Mouse (Mus musculus) ES-E14 (cell line): Measurements from ENCODE around the gene Blmh.

Experiments used
- HCFC1 ChIP-seq: IDR thresholded peaks from 2 replicates; pipeline ENCODE4 v1.6.1; 2012; ENCODE audit warnings: low read length, inconsistent platforms, borderline replicate concordance; ENCODE audit not compliant: insufficient read depth
- MAFK ChIP-seq: IDR thresholded peaks from 2 replicates; pipeline ENCODE4 v1.6.1; 2014; ENCODE audit warnings: mild to moderate bottlenecking, low read depth, low read length, inconsistent platforms; ENCODE audit not compliant: insufficient read depth
- ZC3H11A ChIP-seq: IDR thresholded peaks from 2 replicates; pipeline ENCODE4 v1.6.1; 2012; ENCODE audit warnings: low read depth, mild to moderate bottlenecking, inconsistent platforms, low read length, borderline replicate concordance

DNA sequence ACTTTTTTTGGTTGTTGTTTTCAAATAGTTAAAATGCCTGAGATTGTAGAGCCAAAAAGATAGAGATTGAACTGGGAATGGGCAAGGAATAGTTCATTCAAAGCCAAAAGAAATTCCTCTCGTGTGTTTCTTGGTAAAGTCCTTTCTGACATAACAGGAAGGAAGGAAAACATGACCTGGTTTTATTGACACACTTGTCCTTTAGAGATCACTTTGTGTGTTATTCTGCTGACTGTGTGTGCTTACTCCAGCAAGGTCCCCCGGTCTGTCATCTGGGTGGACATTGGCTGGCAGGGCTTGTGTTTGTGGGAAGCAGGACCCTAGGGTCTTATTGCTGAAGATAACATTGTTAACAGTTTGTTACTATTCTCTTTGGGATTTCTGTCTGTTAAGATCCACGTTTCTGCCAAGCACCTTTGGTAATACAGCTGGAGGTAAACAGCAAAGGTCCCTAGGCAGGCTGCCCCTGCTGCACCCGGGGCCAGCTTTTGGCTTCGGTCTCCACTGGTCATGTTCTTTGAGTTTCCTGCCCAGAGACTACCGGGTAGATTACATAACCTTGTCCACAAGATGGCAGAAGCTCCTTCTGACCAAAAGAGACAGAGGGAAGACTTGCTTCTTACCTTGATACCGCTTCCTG is 50.2 kb downstream of the Blmh start:
- TF ChIP-seq ZC3H11A (no peak), HCFC1 (no peak), MAFK (no peak)
